Mouse (Mus musculus) embryonic facial prominence, embryonic 12.5 days (tissue): ENCODE results near the gene Sox21. TPM values are rescaled to one million over a fixed set of nuclear protein-coding genes. Genes with fewer than 3 reads are reported as not detected.

Source experiments
- ATAC-seq: fragments of 200-750 bp; cut with Nextera tagmentation; 2 replicates; pipeline ENCODE4 v1.8.0; 2017; ENCODE audit not compliant: insufficient number of reproducible peaks, insufficient read depth, low FRiP score, low TSS enrichment
- H3K27ac ChIP-seq: fragments of 300-500 bp; sonication (generic); 2 replicates; pipeline ENCODE4 v1.5.1; 2016; ENCODE audit warnings: mild to moderate bottlenecking
- H3K27me3 ChIP-seq: fragments of 300-500 bp; sonication (generic); 2 replicates; pipeline ENCODE4 v1.6.1; 2016; ENCODE audit warnings: mild to moderate bottlenecking, moderate library complexity
- H3K36me3 ChIP-seq: fragments of 300-500 bp; sonication (generic); 2 replicates; pipeline ENCODE4 v1.6.1; 2016; ENCODE audit warnings: mild to moderate bottlenecking
- H3K4me1 ChIP-seq: fragments of 300-500 bp; sonication (generic); 2 replicates; pipeline ENCODE4 v1.6.1; 2016
- H3K4me2 ChIP-seq: fragments of 300-500 bp; sonication (generic); replicated peaks from 2 replicates; pipeline ENCODE4 v1.6.1; 2016; ENCODE audit warnings: mild to moderate bottlenecking, moderate library complexity
- H3K4me3 ChIP-seq: fragments of 300-500 bp; sonication (generic); 2 replicates; pipeline ENCODE4 v1.5.1; 2016; ENCODE audit warnings: mild to moderate bottlenecking
- H3K9ac ChIP-seq: fragments of 300-500 bp; sonication (generic); 2 replicates; pipeline ENCODE4 v1.6.1; 2016; ENCODE audit warnings: mild to moderate bottlenecking, moderate library complexity
- H3K9me3 ChIP-seq: fragments of 300-500 bp; sonication (generic); 2 replicates; pipeline ENCODE4 v1.6.1; 2016; ENCODE audit warnings: mild to moderate bottlenecking, moderate library complexity
- WGBS: fragments of 180-500 bp; shearing (Covaris S2); methylation state at CpG from one replicate; pipeline ENCODE4 v1.1.7; 2016; 5-methylcytosine and 5-hydroxymethylcytosine counted together
- polyA plus RNA-seq: library from polyadenylated mRNA; unstranded; fragments of >200 nt; fragmentation: Nextera tagmentation; extraction: Ambion mirVana; gene quantifications from 2 replicates; pipeline ENCODE4 v1.2.1, GENCODE M21; 2016

Sox21 gene
- polyA plus RNA-seq, 1 experiment from 2014 or later: 3.5 TPM

- no peak for ATAC-seq
- Histone ChIP-seq H3K27me3 (peaks cover 63% of the 10 kb centered on the region), H3K9me3 (no peaks in the 10 kb centered on the region), H3K9ac (no peak overlapping the region), H3K4me3 (0 out of 2 replicates have a peak overlapping the region, but pooled peaks have one; percentile 49), H3K4me2 (no peak overlapping the region), H3K27ac (no peak overlapping the region), H3K4me1 (peaks cover 24% of the 10 kb centered on the region), H3K36me3 (no peaks in the 10 kb centered on the region)
- WGBS: 14% methylated on average over 6 of the region's 6 CpGs
Measured at GRCm38 (mm10) chr14:118237786-118238185, 956 bp upstream of the Sox21 start.

GRCm38 (mm10) chr14:118235973-118236885 is 601 bp downstream of the Sox21 start:
- Histone ChIP-seq H3K4me1 (peaks cover 24% of the 10 kb centered on the region), H3K27ac (0 out of 2 replicates have a peak overlapping the region, but pooled peaks have one; percentile 7), H3K9ac (peak overlapping the region; percentile 42), H3K4me3 (peak overlapping the region; percentile 49), H3K36me3 (no peaks in the 10 kb centered on the region), H3K9me3 (no peaks in the 10 kb centered on the region), H3K4me2 (peak overlapping the region; percentile 90), H3K27me3 (peaks cover 75% of the 10 kb centered on the region)
- under 1% methylated on average over 72 of the region's 73 CpGs for WGBS
- ATAC-seq: peak; percentile 36; the same call in 1 of the 2 replicates

DNA sequence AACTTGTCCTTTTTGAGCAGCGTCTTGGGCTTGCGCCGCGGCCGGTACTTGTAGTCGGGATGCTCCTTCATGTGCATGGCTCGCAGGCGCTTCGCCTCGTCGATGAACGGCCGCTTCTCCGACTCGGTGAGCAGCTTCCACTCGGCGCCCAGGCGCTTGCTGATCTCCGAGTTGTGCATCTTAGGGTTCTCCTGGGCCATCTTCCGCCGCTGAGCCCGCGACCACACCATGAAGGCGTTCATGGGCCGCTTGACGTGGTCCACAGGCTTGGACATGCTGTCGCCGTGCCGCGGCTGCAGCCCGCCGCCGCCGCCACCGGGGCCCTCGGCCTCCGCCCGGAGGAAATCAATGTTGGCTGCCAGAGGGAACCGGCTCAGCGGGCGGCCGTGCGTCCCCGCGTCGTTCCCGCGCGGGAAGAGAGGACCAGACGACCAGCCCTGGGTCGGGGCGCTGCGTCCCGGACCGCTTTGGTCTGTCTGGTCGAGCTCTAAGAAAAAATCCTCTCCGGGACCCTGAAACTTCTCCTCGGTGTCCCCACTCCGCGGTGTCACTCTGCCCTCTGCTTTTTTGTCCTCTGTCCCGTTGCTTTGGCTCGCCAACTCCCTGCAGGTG is 1.4 kb downstream of the Sox21 start:
- Histone ChIP-seq H3K4me2 (peak overlapping the region; percentile 90), H3K9ac (peak overlapping the region; percentile 52), H3K4me1 (peaks cover 26% of the 10 kb centered on the region), H3K27ac (peak overlapping the region; percentile 41; the same call in 1 of the 2 replicates), H3K9me3 (no peaks in the 10 kb centered on the region), H3K36me3 (no peaks in the 10 kb centered on the region), H3K4me3 (peak overlapping the region; percentile 49), H3K27me3 (peaks cover 72% of the 10 kb centered on the region)
- no peak for ATAC-seq
- under 1% methylated on average over 62 of the region's 62 CpGs for WGBS

- no peak for ATAC-seq
- peak overlapping the region; percentile 52 for H3K9ac ChIP-seq
- H3K36me3 ChIP-seq: no peaks in the 10 kb centered on the region
- peaks cover 26% of the 10 kb centered on the region for H3K4me1 ChIP-seq
- no peak overlapping the region for H3K27ac ChIP-seq
- WGBS: under 1% methylated on average over 58 of the region's 84 CpGs
- H3K4me2 ChIP-seq: peak overlapping the region; percentile 90
- H3K9me3 ChIP-seq: no peaks in the 10 kb centered on the region
- H3K27me3 ChIP-seq: peaks cover 72% of the 10 kb centered on the region
- peak overlapping the region; percentile 49 for H3K4me3 ChIP-seq
Measured at GRCm38 (mm10) chr14:118234541-118235210, 2.2 kb downstream of the Sox21 start.

DNA sequence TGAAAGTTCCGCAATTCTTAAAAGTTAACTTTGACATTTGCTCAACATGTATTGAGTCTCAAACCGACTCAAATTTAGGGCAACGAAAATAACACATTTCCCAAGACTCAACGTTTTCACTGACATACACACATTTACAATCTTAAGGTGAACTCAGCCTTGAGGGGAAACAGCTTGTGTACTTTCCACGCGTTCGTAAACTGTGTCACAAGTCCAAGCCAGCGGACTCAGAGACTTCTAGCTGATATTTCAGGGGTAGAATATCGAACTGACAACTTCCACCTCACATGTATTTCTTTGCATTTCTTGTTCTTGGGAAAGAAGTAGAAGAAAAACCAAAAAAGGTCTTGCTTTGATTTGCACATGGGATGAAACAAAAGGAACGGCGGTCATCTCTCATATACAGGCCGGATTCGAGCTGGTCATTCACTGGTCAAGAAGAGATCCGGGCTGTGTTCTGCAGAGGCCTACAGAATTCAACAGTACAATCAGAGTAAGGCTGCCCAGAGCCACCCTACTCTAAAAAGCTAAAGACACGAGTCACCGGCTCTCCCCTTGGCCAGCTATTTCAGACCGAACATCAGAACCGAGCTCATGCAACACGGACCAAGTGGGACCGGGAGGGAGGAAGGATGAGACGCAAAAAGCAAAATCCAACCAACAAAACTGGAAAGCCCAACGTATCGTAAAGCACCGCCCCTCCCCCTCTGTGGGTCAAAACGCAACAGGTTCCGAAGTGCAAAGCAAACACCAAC is 2.9 kb downstream of the Sox21 start:
- Histone ChIP-seq H3K9me3 (no peaks in the 10 kb centered on the region), H3K4me2 (peak overlapping the region; percentile 90), H3K4me3 (peak overlapping the region; percentile 49), H3K27me3 (peaks cover 72% of the 10 kb centered on the region), H3K36me3 (no peaks in the 10 kb centered on the region), H3K4me1 (peaks cover 26% of the 10 kb centered on the region), H3K9ac (peak overlapping the region; percentile 52; the same call in 1 of the 2 replicates), H3K27ac (no peak overlapping the region)
- WGBS: 3% methylated on average over 26 of the region's 26 CpGs
- no peak for ATAC-seq

DNA sequence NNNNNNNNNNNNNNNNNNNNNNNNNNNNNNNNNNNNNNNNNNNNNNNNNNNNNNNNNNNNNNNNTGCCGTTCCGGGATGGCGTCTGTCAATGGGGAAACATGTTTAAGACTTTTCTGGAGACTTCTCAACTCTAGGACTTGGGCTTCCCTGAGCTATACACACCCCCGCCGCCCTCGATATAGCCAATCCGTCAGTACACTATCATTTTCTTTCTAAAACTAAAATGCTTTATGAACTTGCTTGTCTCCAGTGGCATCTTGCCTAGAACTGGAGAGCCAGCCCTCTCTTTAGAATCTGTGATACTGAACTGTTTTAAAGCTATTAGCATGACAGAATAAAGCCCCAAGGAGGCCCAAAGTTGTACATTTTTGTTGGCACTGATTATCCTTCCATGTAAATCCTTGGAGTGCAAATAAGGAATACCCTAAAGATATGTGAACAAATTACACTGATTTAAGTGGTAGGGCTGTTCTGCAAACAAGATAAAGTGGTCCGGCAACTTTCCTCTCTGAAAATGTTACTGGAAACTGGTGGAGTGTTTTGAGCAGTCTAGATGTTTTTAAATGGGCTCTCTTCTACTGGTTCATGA is 4.4 kb downstream of the Sox21 start:
- H3K27me3 ChIP-seq: peaks cover 83% of the 10 kb centered on the region
- ATAC-seq: no peak
- H3K27ac ChIP-seq: no peak overlapping the region
- no peak overlapping the region for H3K4me3 ChIP-seq
- H3K9ac ChIP-seq: no peak overlapping the region
- peaks cover 29% of the 10 kb centered on the region for H3K4me1 ChIP-seq
- H3K4me2 ChIP-seq: no peak overlapping the region
- H3K9me3 ChIP-seq: no peaks in the 10 kb centered on the region
- H3K36me3 ChIP-seq: no peaks in the 10 kb centered on the region
- WGBS: 6% methylated on average over 8 of the region's 8 CpGs

DNA sequence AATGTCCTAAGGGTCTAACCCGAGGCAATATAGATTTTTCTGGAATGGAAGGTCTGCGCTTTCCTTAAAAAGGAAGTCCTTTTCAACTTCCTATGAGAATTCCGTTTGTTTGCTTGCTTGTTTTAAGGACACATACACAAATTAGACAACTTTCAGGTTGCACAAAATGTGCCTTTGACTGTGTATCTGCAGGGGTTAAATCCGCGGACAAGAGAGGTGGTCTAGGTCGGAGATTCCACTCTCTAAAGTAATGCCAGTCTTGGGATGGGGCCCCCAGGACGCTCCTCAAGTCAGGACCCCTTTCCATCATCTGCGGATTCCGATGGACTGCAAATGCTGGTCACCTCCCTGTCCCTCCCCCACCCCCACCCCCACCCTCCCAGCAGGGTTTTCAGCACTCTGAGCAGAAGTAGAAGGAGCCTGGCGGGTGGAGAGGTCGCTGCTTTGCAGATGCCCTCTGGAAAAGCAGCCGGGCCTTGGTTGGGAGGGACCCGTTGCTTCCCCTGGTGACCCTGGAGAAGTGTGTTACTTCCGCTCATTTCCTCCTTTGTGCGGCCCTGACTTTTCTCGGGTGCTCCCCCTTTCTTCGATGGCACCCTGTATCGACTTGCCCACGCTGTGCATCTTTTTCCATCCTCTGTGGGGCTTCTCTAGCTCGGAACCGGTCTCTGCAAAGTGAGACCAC is 10.2 kb downstream of the Sox21 start:
- Histone ChIP-seq H3K4me1 (peaks cover 9% of the 10 kb centered on the region; the same call in 1 of the 2 replicates), H3K27me3 (peaks cover 84% of the 10 kb centered on the region), H3K9ac (no peak overlapping the region), H3K9me3 (no peaks in the 10 kb centered on the region), H3K4me2 (no peak overlapping the region), H3K36me3 (no peaks in the 10 kb centered on the region), H3K27ac (no peak overlapping the region), H3K4me3 (no peak overlapping the region)
- ATAC-seq: no peak
- under 1% methylated on average over 21 of the region's 21 CpGs for WGBS

- no peaks in the 10 kb centered on the region for H3K9me3 ChIP-seq
- H3K27ac ChIP-seq: no peak overlapping the region
- H3K36me3 ChIP-seq: no peaks in the 10 kb centered on the region
- no peak for ATAC-seq
- under 1% methylated on average over 21 of the region's 21 CpGs for WGBS
- H3K4me1 ChIP-seq: peaks cover 7% of the 10 kb centered on the region; the same call in 1 of the 2 replicates
- H3K27me3 ChIP-seq: peaks cover 77% of the 10 kb centered on the region
- peak overlapping the region; percentile 16 for H3K4me3 ChIP-seq
- H3K4me2 ChIP-seq: peak overlapping the region; percentile 27; the same call in 1 of the 2 replicates
- H3K9ac ChIP-seq: no peak overlapping the region
Measured at GRCm38 (mm10) chr14:118225911-118226310, 10.9 kb downstream of the Sox21 start.

GRCm38 (mm10) chr14:118225061-118225743 is 11.6 kb downstream of the Sox21 start:
- WGBS: 10% methylated on average over 16 of the region's 16 CpGs
- Histone ChIP-seq H3K9ac (no peak overlapping the region), H3K9me3 (no peaks in the 10 kb centered on the region), H3K4me3 (no peak overlapping the region), H3K27me3 (peaks cover 75% of the 10 kb centered on the region), H3K27ac (no peak overlapping the region), H3K4me1 (peaks cover 7% of the 10 kb centered on the region; the same call in 1 of the 2 replicates), H3K4me2 (no peak overlapping the region), H3K36me3 (no peaks in the 10 kb centered on the region)
- no peak for ATAC-seq

- Histone ChIP-seq H3K4me2 (no peak overlapping the region), H3K9me3 (no peaks in the 10 kb centered on the region), H3K4me1 (no peaks in the 10 kb centered on the region), H3K9ac (no peak overlapping the region), H3K27me3 (peaks cover 38% of the 10 kb centered on the region), H3K4me3 (no peak overlapping the region), H3K36me3 (no peaks in the 10 kb centered on the region), H3K27ac (no peak overlapping the region)
- ATAC-seq: no peak
- WGBS: 86% methylated on average over 1 of the region's 1 CpGs
Measured at GRCm38 (mm10) chr14:118220885-118221284, 15.9 kb downstream of the Sox21 start.
